Mouse (Mus musculus) stomach, postnatal 0 days (tissue): ENCODE measurements around the gene Cdh20.

Source experiments
- CTCF ChIP-seq: IDR thresholded peaks from 2 replicates; pipeline ENCODE4 v1.5.1; 2016; ENCODE audit warnings: antibody characterized with exemption, low read depth, mild to moderate bottlenecking, moderate library complexity
- EP300 ChIP-seq: optimal IDR thresholded peaks from 2 replicates; pipeline ENCODE3; 2016; ENCODE audit warnings: antibody characterized with exemption

- no peak for TF ChIP-seq EP300
- no peak for TF ChIP-seq CTCF
These were observed 38.9 kb downstream of the Cdh20 start for GRCm38 (mm10) chr1:104807214-104807613.
